Mouse (Mus musculus) hematopoietic stem cell, adult 5-6 weeks (primary cell): ENCODE data around the gene Serpinb5. TPM values are rescaled to one million over a fixed set of nuclear protein-coding genes. Genes with fewer than 3 reads are reported as not detected.
"Not testable (repeated sequence)": the region's sequence is repeated elsewhere in the genome, so short reads cannot be mapped to it uniquely, and the experiment has no call there.

Experiments used
- ATAC-seq, 2 experiments: fragments of 125-278 bp in 1 of 2; replicated peaks in 1 of 2; 2 replicates each; pipeline ENCODE4 v1.8.0; 2016 to 2017; ENCODE audit warnings: inconsistent platforms in 2 of 2, mild to moderate bottlenecking in 2 of 2, moderate number of reproducible peaks in 2 of 2, low read depth in 1 of 2, moderate TSS enrichment in 1 of 2; ENCODE audit not compliant: low FRiP score in 2 of 2, poor library complexity in 2 of 2, severe bottlenecking in 2 of 2, insufficient read depth in 1 of 2, low TSS enrichment in 1 of 2
- total RNA-seq: library from RNA; stranded (forward); fragments of 172-1452, 232-1000 nt; gene quantifications from 2 replicates; pipeline ENCODE4 v1.2.3, GENCODE M21; 2017

Serpinb5 gene
- not detected in 2 replicates for total RNA-seq

DNA sequence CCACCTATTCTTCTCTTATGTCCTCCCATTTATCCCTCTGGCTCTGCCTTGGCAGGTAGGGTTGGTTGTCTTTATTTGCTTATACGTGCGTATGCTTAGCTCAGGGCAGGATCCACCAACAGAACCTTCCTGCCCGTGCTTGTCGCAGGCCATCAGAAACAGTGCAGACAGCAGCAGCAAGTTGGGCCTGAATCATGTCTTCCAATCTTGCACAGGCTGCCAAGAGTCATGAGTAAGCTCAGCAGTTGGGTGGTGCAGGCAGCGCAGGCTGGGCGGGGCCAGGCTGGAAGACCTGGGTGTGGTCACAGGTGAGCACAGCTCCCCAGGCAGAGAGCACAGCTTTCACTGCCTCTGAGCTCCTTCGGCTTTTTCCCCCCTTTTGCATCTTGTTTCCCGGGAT, at the start of gene Serpinb5:
TSS of gene Serpinb5 (plus strand) at position 327 of the 400 bp plus-strand sequence.
- no peak for ATAC-seq

DNA sequence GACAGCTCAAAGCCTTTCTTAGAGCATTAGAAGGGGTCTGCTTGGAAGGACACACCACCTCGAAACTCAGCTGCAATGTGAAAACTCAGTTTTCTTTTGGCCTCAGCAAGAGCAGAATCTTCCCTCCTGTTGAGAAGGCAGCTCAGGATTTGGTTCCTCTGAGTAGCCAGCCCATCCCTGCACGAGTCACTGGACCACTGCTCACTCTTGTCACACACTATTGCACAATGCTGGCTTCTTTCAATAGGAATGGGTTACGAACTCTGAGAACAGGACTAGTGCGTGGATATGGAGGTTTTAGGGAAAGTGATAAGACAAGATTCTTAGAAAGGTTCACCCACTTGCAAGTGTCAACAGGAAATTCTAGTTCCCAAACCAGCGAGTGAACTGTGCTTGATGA, 46.1 kb upstream of the Serpinb5 start:
- ATAC-seq: 0 out of 4 replicates have a peak, but pooled peaks of 1 of the 2 experiments have one; percentile 29

DNA sequence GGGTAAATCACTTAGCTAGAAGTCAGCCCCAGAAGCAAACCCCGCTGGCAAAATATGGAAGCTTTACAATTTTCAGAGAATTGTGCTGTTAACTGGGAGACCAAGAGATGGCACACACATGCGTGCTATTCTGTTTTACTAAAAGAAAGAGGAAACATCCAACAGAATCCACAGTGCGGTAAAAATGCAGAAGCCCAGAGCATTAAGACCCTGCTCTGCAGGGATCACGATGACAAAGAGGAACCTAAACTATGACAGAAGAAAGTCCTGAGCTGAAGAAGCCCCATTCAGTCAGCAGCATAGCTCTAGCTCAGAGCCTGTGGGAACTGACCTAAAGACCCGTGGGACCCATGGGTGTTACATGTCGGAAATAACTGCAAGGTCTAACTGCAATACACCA, 45.7 kb upstream of the Serpinb5 start:
- ATAC-seq: peak; percentile 76 to 90

DNA sequence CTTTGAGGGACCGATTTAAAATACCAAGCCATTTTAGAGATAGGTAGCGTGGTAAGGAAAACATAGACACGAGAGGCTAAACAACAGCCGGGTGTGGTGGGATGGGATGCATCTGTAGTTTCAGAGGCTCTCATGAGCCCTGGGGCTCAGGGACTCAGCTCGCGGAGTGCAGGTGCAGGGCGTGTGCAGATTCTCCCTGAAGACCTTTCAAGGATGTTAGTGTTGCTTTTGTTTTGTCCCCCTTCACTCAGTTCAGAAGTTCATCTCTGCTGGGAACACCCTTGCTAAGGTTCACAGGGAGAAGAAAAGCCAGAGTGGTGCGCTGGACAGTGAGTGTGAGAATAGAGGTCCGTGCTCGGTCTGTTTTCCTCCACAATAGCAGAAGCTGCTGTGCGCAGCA, 44.2 kb upstream of the Serpinb5 start:
- no peak for ATAC-seq

DNA sequence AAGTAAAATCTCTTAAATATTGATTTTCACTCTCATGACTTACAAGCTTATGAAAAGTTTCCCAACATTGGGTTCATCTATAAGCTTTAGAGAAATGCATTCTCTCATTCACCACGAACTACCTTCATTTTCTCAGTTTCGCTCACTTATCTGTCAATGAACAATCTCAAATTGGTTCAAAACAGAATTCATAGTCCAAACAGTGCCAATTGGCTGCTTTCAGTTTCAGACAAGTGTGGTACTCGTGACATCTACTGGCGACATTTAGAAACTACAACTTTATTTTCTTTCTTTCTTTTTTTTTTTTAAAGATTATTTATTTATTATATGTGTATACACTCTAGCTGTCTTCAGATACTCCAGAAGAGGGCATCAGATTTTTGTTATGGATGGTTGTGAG, 42.6 kb upstream of the Serpinb5 start:
- ATAC-seq: peak; percentile 47 to 57; a peak in 2 of 4 replicates

DNA sequence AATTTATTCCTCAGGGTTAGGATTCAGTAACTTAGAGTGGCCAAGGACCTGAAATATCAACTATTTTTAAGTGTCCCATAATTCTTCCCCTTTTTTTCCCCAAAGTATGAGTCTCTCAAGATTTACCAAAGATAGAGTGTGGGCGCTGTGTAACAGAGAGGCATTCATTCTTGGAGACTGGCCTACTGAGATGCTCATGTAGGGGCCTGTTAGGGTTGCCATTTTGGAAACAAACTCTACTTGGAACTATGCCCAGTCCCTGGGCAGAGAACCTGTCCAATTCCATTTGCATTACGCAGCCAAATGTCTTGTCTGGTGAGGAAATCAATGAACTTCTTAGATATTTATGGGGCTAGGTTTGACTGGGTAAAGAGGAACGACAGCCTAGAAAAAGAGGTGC, 38.7 kb upstream of the Serpinb5 start:
- no peak for ATAC-seq

DNA sequence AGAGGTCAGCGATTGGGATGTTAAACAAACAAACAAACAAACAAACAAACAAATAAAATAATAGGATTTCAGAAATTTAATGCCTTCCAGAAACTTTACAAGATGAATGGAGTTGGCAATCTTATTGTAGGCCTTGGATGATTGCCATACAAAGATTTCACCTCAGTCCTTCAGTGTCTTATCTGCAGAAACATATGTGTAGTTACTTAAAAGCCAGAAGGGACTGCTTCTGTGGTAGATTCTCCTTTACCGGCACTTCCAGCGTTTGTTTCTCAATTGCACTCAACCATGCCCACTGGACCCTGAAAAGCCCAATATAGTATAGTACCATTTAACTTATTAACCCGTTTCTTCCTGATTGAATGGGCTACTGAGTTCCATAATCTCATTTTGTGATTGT, 32.2 kb upstream of the Serpinb5 start:
- ATAC-seq: peak; percentile 29 to 37; a peak in 1 of 4 replicates

DNA sequence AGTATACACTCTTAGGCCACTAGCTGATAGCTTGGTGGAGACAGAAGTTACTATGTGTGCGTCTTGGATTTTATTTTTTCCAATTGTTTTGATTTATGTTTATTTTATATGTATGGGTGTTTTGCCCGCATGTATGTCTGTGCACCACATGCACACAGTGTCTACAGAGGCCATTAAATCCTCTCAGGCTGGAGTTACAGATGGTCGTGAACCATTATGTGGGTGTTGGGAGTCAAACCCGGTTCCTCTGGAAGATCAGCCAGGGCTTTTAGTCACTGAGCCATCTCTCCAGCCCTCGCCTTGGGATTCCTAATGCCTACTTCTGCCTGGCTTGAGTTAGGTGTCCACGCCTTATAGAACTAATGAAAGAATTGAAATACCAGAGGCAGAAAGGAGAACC, 4.6 kb downstream of the Serpinb5 start:
- no peak for ATAC-seq

DNA sequence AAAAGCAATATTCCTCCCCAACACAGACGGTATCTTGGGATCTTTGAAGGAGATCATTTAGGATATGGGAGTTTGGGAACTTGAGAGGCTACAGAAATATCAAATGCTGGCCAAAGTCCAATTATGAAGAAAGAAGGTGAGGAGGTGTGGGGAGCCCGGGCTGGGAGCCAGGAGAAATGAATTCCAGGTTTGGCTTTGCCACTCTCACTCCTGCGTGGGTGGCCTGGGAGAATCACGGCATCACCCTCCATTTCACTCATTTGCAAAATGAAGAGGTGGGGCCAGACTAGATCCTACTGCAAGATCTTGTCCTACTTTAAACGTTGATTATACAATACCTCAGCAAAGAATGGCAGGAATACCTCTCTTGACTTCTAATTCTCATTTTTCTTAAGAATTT, 5.1 kb downstream of the Serpinb5 start:
- ATAC-seq: no peak

DNA sequence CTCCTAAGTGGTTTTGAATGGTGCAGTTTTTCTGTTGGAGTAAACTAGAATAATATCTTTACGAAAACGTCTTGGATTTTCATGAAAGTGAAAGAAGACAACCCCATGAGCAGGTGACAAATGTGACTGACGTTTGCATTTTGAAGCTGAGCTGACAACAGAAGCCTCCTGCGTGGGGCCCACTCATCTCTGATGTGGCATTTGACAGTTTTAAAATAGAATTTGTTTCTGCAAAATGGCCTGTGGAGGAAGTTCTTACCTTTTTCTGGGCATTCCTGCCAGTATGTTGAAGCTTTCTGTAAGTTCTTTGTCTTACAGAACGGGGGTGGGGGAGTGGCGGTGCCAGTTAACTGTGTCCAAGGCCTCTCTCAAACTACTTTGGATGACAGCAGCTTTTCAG, 5.8 kb downstream of the Serpinb5 start:
- ATAC-seq: no peak

DNA sequence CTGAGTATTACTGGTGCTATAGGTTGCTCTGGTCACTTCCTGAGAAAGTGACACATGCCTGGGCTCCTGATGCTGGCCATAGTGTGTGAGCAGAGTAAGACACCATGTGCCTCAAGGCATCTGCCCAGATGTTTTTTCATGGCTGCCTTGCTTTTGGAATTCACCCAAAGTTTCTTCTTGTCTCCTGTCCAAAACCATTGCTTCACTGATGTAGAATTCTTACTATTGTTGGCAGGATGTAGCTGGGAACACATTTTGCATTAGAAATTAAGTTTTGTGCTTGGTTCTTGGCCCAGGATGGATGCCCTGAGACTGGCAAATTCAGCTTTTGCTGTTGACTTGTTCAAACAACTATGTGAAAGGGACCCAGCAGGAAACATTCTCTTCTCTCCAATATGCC, 9.0 kb downstream of the Serpinb5 start:
- no peak for ATAC-seq

DNA sequence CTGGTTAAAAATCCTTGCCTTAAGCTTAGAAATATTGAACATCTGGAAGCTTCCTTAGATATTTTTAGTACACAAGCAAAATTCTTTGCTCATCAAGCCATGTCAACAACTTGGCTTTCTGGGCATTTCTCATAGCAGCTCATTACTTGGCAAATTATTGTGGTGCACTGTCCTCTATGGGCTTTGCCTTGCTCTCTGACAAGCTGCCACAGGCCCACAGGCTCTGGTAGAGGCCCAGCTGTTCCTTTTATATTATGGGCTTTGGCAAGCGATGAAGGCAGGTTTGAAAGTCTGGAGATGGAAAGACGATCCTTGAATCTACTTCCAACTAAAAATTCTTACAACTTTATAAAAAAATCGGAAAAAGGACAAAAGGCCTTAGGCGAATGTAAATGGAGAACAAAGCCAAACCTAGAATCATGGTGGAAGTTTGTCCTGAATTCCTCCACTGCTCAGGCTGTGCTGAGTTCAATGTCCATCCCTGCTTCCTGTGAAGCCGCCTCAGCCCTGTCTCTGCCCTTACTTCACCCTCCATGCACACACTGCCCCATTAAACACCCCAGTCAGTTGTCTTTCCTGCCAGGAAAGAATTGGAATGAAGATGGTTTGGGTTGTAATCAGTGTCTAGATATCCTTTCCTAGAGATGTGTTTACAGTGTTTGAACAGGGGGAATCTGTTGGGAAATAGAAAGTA, 14.4 kb downstream of the Serpinb5 start:
- no peak for ATAC-seq

DNA sequence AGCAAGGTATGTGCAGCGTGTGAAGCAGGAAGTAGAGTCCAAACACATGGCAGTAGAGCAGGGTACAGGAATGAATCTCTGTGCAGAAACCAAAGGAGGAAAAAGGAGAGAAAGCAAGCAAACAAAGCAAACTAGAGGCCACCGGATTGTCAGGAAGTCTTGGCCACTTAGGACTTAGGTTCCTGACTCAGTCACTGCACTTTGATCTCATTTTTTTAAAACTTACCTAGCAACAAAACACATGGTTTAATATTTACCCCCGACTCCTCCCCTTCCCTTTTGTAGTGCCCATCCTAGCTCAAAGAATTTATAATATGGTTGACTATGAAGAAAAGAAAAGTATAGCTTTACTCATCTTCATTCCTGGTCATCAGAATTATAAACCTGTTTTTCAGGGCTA, 15.2 kb downstream of the Serpinb5 start:
- ATAC-seq: no peak

DNA sequence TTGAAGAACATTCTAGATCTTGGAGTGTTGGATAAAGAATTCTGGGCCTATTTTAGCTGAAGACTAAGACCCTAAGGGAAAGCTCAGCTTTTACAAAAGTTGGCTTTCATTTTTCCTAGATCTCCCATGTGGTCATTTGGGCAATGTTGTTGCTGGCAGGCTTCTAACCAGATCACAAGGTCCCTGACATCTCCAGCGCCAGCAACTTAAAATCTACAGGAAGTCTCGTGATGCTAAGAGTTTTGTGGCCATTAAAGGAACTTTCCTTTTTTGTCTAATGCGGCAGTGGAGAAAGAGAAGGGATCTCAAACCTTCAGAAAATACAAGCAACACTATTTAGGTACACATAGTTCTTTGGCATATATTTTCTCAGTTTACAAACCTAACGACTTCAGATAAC, 21.8 kb downstream of the Serpinb5 start:
- peak in 1 of 2 experiments; percentile 67; a peak in 2 of 4 replicates for ATAC-seq

DNA sequence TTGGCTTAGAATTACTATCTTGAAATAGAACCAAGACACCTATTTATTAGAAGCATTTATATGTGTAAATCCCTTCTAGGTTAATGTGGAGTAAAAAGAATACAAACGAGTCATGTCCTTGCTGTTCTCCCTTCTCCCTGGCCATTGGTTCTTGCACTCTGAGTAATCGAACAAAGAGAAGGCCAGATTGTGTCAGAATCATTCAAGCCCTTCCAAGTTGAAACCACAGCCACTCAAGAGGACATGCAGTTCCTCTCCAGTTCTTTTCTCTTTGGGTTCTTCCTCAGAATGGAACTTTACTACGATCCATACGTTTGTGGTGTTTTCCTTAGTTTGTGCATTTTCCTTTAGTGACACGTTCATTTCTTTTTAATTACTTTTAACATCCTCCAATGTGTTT, 22.4 kb downstream of the Serpinb5 start:
- 0 out of 4 replicates have a peak, but pooled peaks of 1 of the 2 experiments have one; percentile 35 for ATAC-seq

DNA sequence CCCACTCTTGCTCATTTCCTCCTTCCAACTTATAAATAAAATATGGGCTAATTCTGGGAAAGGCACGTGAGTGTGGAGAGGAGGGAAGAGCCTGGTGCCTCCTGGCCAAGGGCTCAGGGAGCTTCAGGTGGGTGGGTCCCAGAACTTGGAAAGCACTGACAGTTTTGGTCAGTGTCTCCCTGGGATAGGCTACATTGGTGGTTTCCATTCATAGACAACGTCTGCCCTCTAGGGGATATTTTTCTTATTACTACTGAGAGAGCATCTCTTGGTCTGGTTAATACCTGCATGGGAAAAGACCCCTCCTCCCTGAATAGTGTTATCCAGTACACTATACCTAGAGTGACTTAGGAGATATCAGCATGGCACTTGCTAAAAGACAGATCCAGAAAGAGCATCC, 22.8 kb downstream of the Serpinb5 start:
- peak; percentile 87 to 89 for ATAC-seq

DNA sequence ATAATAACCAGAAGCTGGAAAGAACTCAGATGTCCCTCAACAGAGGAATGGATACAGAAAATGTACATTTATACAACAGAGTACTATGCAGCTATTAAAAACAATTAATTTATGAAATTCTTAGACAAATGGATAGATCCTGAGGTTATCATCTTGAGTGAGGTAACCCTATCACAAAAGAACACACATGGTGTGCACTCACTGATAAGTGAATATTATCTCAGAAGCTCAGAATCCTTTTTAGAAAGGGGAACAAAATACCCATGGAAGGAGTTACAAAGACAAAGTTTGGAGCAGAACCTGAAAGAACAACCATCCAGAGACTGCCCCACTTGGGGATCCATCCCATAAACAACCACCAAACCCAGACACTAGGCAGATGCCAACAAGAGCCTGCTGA, 34.2 kb downstream of the Serpinb5 start:
- not testable (repeated sequence) for ATAC-seq

DNA sequence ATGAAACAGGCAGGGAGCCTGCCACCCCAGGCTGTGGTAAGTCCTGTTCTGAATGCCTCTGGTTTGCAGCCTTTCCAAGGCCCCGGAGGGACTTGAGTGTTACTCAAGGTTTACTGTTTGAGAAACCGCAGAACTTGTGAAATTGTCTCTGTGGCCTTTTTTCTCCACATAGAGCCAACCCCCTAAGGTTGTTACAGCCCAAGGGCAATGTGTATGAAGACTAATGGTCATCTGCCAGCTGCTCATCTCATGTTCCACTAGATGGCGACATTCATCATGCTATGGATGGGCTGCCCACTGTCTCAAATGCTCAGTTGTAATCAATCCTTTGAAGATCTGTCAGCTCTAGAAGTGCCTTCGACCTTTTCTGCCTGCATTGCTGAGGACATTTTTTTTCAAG, 40.4 kb downstream of the Serpinb5 start:
- peak; percentile 93 to 99 for ATAC-seq

DNA sequence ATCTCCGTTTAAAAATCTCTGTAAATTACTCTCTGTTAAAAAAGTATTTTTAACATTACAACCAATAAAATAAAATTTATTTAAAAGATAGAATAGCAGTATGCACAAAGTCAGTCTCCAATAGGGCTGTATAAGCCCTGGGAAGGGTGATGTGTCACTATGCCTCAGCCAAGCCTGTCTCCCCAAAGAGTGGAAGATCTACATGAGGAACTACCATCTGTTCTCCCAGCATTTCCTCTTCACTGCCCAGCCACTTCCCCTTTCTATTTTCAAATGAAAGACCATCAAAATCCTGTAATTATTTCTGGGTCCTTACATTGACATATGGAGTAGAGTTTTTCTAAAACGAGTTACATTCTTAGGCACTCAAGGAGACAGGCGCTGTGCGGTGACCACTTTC, 71.0 kb downstream of the Serpinb5 start:
- ATAC-seq: peak; percentile 97
